23 mouse cellular contexts compared by ENCODE assay signal in the genomic region with DNA sequence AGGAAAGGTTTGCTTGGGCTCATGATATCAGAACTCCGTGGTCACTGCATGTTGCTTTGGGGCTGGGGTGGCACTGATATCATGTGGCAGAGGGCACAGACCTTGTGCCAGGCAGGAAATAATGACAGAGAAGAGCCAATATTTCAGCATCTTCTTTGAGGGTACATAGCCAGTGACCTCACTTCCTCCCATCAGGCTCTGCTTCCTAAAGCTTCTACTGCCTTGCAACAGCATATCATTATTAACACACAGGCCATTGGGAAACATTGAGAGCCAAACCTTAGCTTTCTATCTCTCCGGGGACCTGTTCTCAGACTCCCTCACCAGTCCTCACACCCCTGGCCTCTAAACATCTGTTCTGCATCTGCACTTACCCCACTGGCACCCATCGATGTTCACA. TPM values are rescaled to one million over a fixed set of nuclear protein-coding genes. Genes with fewer than 3 reads are reported as not detected.
DNase-seq lines count a peak whose midpoint lies in the region; ATAC-seq lines count a peak whose summit lies in the region.
"Had no signal": no experiment of that assay in that cellular context is flagged by ENCODE, and none has a peak within 500 bp of the region (broad histone marks: within the 10 kb centered on the region; RNA-seq: fewer than 3 reads in every experiment).

No protein-coding gene starts in this region.

- intact Hi-C loops in heart, postnatal 36 days (cut with DNase I): no loop called here

- peak; percentile 29 for DNase-seq in heart, adult 11 months
- DNase-seq in heart, postnatal 36 days: no peak
- no peak for DNase-seq in kidney, adult 8-10 months
- no peak for DNase-seq in kidney, adult 11 months
- DNase-seq: adrenal gland, adult 8-10 months; adrenal gland, postnatal 25 days; B cell, adult 2 months; cerebellum, adult 11-12 months; cerebellum, adult 8-10 months; cerebellum, postnatal 10 days; forebrain, postnatal 0 days; gastrocnemius, adult 2 months; gastrocnemius, postnatal 14 days; heart, adult 2 months; heart, postnatal 10 days; heart, postnatal 4 days had no signal

- 0 out of 2 replicates have a peak, but pooled peaks have one; percentile 25 for ATAC-seq in common myeloid progenitor, adult 5-6 weeks (replicated peaks; ENCODE audit: low read depth, poor library complexity, severe bottlenecking)
- ATAC-seq in megakaryocyte progenitor cell, adult 5-6 weeks (replicated peaks; ENCODE audit: poor library complexity): peak; percentile 91
- ATAC-seq: activated CD4-positive, CD25-positive, alpha-beta regulatory T cell, adult 4 months; forebrain, embryonic 14.5 days; forebrain, postnatal 0 days; hindbrain, postnatal 0 days; inflammation-experienced regulatory T-cells, adult 6 months; intestine, embryonic 16.5 days had no signal

RNA-seq across cellular contexts. Expression of gene Foxo6, which starts 54.8 kb away (rescaled TPM):
- total RNA-seq in heart, postnatal 36 days (2021): 1 to 10 TPM; 2.3 to 4.6 TPM
- not detected in 2 replicates for total RNA-seq in common myeloid progenitor, adult 5-6 weeks (2017)
- total RNA-seq in megakaryocyte progenitor cell, adult 5-6 weeks (2015): not detected in 2 replicates
- not detected in 2 replicates for total RNA-seq in megakaryocyte progenitor cell, adult 5-6 weeks (2017)
